Comparison of ENCODE assay signal across 22 mouse cellular contexts in genomic region chr1:39205021-39205420, GRCm38 (mm10). TPM values are rescaled to one million over a fixed set of nuclear protein-coding genes. Genes with fewer than 3 reads are reported as not detected.
DNase-seq lines count a peak whose midpoint lies in the region; TF ChIP-seq lines count a peak whose summit lies in the region.
"Had no signal": no experiment of that assay in that cellular context is flagged by ENCODE, and none has a peak within 500 bp of the region (broad histone marks: within the 10 kb centered on the region; RNA-seq: fewer than 3 reads in every experiment).

No protein-coding gene starts in this region.

- peaks cover 25% of the 10 kb centered on the region for H3K4me1 ChIP-seq in small intestine, adult 2 months (ENCODE audit: control insufficient read depth, insufficient read depth, insufficient read length, low read length)
- H3K4me1 ChIP-seq: embryonic facial prominence, embryonic 10.5 days; forebrain, embryonic 15.5 days; limb, embryonic 15.5 days; midbrain, embryonic 12.5 days had no signal

- TF ChIP-seq POLR2A in small intestine, adult 2 months (IDR thresholded peaks at IDR 0.05; ENCODE audit: low read depth, low read length) = no peak

- TF ChIP-seq CTCF in gastrocnemius, adult 2 months (IDR thresholded peaks at IDR 0.05) = no peak
- no peak for TF ChIP-seq CTCF in small intestine, adult 2 months (IDR thresholded peaks at IDR 0.05; ENCODE audit: extremely low read depth, insufficient read length, insufficient replicate concordance, low read depth, low read length)

- no peak for DNase-seq in gastrocnemius, adult 2 months
- no peak for DNase-seq in gastrocnemius, postnatal 36 days
- DNase-seq in T-cell, adult 2 months (ENCODE audit: low spot score) = peak; percentile 60
- DNase-seq in induced T-regulatory cell, adult 2 months (ENCODE audit: low read depth) = peak; percentile 67
- no peak for DNase-seq in adrenal gland, postnatal 10 days
- DNase-seq in kidney, adult 9 months = no peak
- no peak for DNase-seq in testis, postnatal 14 days (ENCODE audit: low spot score)
- DNase-seq: cerebellum, adult 18-20 months; cerebellum, postnatal 36 days; gastrocnemius, postnatal 10 days; heart, adult 2 months had no signal

- peak overlapping the region; percentile 18; the same call in 1 of the 2 replicates for H3K4me3 ChIP-seq in gastrocnemius, adult 2 months
- H3K4me3 ChIP-seq in small intestine, adult 2 months (ENCODE audit: low read depth, low read length) = no peak overlapping the region
- H3K4me3 ChIP-seq: embryonic facial prominence, embryonic 10.5 days; forebrain, embryonic 15.5 days; heart, adult 2 months; intestine, embryonic 15.5 days; left cerebral cortex, adult 2 months; limb, embryonic 15.5 days; midbrain, embryonic 12.5 days had no signal

- no peaks in the 10 kb centered on the region for H3K36me3 ChIP-seq in small intestine, adult 2 months (ENCODE audit: control insufficient read depth, insufficient read depth, low read length)
- H3K36me3 ChIP-seq: embryonic facial prominence, embryonic 10.5 days; forebrain, embryonic 15.5 days; intestine, embryonic 15.5 days; limb, embryonic 15.5 days; midbrain, embryonic 12.5 days had no signal

- H3K27me3 ChIP-seq in small intestine, adult 2 months (ENCODE audit: control insufficient read depth, insufficient read depth, low read length) = no peaks in the 10 kb centered on the region
- H3K27me3 ChIP-seq: forebrain, embryonic 15.5 days; intestine, embryonic 15.5 days; limb, embryonic 15.5 days; midbrain, embryonic 12.5 days had no signal

- no peak overlapping the region for H3K27ac ChIP-seq in gastrocnemius, adult 2 months
- H3K27ac ChIP-seq in small intestine, adult 2 months (ENCODE audit: insufficient read depth, low read depth, low read length) = peak overlapping the region; percentile 97
- H3K27ac ChIP-seq: embryonic facial prominence, embryonic 10.5 days; forebrain, embryonic 15.5 days; heart, adult 2 months; hindbrain, embryonic 14.5 days; intestine, embryonic 15.5 days; left cerebral cortex, adult 2 months; limb, embryonic 15.5 days; macrophage; midbrain, embryonic 12.5 days had no signal

- intact Hi-C loops in gastrocnemius, adult 2 months (cut with DNase I) = no loop called here
- intact Hi-C loops in gastrocnemius, postnatal 36 days (cut with DNase I) = no loop called here

- WGBS in small intestine, adult 2 months = 12% methylated on average over 10 of the region's 10 CpGs

RNA-seq across cellular contexts. Expression of gene Npas2, which starts 11.5 kb away (rescaled TPM):
- total RNA-seq in gastrocnemius, adult 2 months (2021) = 1 to 10 TPM in 1 of 2 experiments, under 1 TPM in 1; 0.51 to 4.4 TPM
- total RNA-seq in gastrocnemius, postnatal 36 days (2021) = under 1 TPM; 0.54 to 0.96 TPM
- polyA plus RNA-seq in small intestine, adult 2 months (2012; rRNA removed) = 16.1 and 77.6 TPM in 2 replicates
- 1 to 10 TPM; 6.2 to 7.6 TPM for total RNA-seq in adrenal gland, postnatal 10 days (2021)
- total RNA-seq: MEL; neutrophil, adult 5-6 weeks had no signal
- polyA plus RNA-seq: midbrain, embryonic 12.5 days had no signal

Comparison
In these comparisons a context has a peak if more than half of its experiments do, and no peak if none do; other contexts are left out.
1. DNase-seq: peak in T-cell, adult 2 months (single experiment) and induced T-regulatory cell, adult 2 months (single experiment); none in gastrocnemius, adult 2 months (single experiment), gastrocnemius, postnatal 36 days (0 of 2), adrenal gland, postnatal 10 days (single experiment), kidney, adult 9 months (single experiment) and testis, postnatal 14 days (single experiment).